Mouse (Mus musculus): ENCODE measurements around the gene Lin7c. TPM values are rescaled to one million over a fixed set of nuclear protein-coding genes. Genes with fewer than 3 reads are reported as not detected.
"Not testable (repeated sequence)": the region's sequence is repeated elsewhere in the genome, so short reads cannot be mapped to it uniquely, and the experiment has no call there.

Lin7c gene
- polyA plus RNA-seq (2015; fragmentation: Nextera tagmentation; extraction: Ambion mirVana), result 57.1 and 58.7 TPM in 2 replicates

DNA sequence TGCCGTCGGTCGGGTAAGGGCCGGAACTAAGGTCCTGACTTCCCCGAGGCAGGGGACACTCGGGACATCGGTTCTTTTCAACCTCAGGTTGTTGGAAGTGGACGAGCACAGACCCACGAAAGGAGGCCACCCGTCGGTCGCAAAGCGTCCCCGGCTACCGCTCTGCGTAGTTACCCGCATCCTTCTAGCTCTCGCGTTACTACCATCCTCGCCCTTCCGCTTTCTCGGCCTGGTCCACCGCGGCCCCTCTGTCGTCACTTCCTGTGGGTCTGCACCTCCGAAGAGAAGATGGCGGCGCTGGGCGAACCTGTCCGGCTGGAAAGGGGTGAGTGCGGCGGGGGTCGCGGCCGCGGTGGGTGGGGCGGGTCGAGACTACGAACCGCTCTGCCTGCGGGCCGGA lies at the start of gene Lin7c:
Gene Lin7c (plus strand): TSS at position 257 of the 400 bp plus-strand sequence.
- peak; percentile 100 for ATAC-seq (replicated peaks; ENCODE audit: low FRiP score, low read depth)

GRCm38 (mm10) chr2:109846401-109846800 lies 44.3 kb upstream of the Lin7c start:
- Histone ChIP-seq H3K4me1 (replicated peaks; ENCODE audit: insufficient read depth, low read length) (no peaks in the 10 kb centered on the region), H3K4me3 (replicated peaks; ENCODE audit: low read depth, low read length) (no peak overlapping the region), H3K9me3 (replicated peaks; ENCODE audit: low read length) (no peaks in the 10 kb centered on the region), H3K9ac (ENCODE audit: low read depth, low read length) (no peak overlapping the region), H3K27ac (no peak overlapping the region), H3K4me2 (ENCODE audit: low read length) (no peak overlapping the region), H3K36me3 (ENCODE audit: insufficient read depth, low read length) (no peaks in the 10 kb centered on the region), H3K27me3 (ENCODE audit: insufficient read depth, low read length) (no peaks in the 10 kb centered on the region)
- ATAC-seq (replicated peaks; ENCODE audit: low FRiP score, low read depth) (no peak), DNase-seq (ENCODE audit: low spot score) (no peak)
- no peak for TF ChIP-seq CTCF (IDR thresholded peaks at IDR 0.05; ENCODE audit: low read depth)
- WGBS, result 49% methylated on average over 4 of the region's 4 CpGs

More for the DNA sequence above, at the start of gene Lin7c:
- WGBS, result 1% methylated on average over 42 of the region's 42 CpGs
- Histone ChIP-seq H3K36me3 (ENCODE audit: insufficient read depth, low read length) (peaks cover 9% of the 10 kb centered on the region), H3K9me3 (replicated peaks; ENCODE audit: low read length) (no peaks in the 10 kb centered on the region), H3K27ac (peak within 1 kb of the TSS; percentile 90), H3K4me1 (replicated peaks; ENCODE audit: insufficient read depth, low read length) (no peaks in the 10 kb centered on the region; the same call in none of the 2 replicates), H3K4me2 (ENCODE audit: low read length) (peak within 1 kb of the TSS; percentile 66), H3K4me3 (replicated peaks; ENCODE audit: low read depth, low read length) (peak within 1 kb of the TSS; percentile 98), H3K27me3 (ENCODE audit: insufficient read depth, low read length) (no peaks in the 10 kb centered on the region), H3K9ac (ENCODE audit: low read depth, low read length) (peak within 1 kb of the TSS; percentile 95)
- TF ChIP-seq CTCF (IDR thresholded peaks at IDR 0.05; ENCODE audit: low read depth), result no peak
- peak; percentile 99 for DNase-seq (ENCODE audit: low spot score)

DNA sequence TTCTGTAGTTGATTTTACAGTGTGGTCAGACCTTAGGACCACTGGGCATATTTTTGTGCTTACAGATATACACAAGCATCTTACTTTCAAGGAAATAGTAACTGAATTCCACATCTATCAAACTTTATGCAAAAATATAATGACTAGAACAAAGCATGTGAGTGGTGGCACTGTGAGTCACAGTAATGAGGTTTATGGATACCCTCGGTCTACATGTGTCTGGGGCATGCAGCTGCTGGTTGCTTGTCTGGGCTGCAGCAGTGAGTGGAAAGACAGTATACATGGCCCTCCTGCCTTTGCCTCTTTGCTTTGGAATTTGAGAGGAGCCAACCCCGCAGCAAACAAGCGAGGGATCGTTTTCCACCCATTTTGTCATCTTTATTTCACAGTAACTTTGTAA lies 42.3 kb upstream of the Lin7c start:
- WGBS, result 23% methylated on average over 4 of the region's 4 CpGs
- no peak overlapping the region for H3K4me2 ChIP-seq (ENCODE audit: low read length)
- no peak overlapping the region for H3K27ac ChIP-seq

GRCm38 (mm10) chr2:109848715-109849114 lies 41.9 kb upstream of the Lin7c start:
- Histone ChIP-seq H3K4me3 (replicated peaks; ENCODE audit: low read depth, low read length) (no peak overlapping the region), H3K27me3 (ENCODE audit: insufficient read depth, low read length) (no peaks in the 10 kb centered on the region), H3K4me2 (ENCODE audit: low read length) (no peak overlapping the region), H3K4me1 (replicated peaks; ENCODE audit: insufficient read depth, low read length) (no peaks in the 10 kb centered on the region), H3K9ac (ENCODE audit: low read depth, low read length) (no peak overlapping the region), H3K27ac (no peak overlapping the region), H3K36me3 (ENCODE audit: insufficient read depth, low read length) (no peaks in the 10 kb centered on the region), H3K9me3 (replicated peaks; ENCODE audit: low read length) (no peaks in the 10 kb centered on the region)
- DNase-seq (ENCODE audit: low spot score) (peak; percentile 83), ATAC-seq (replicated peaks; ENCODE audit: low FRiP score, low read depth) (peak; percentile 80)
- TF ChIP-seq CTCF (IDR thresholded peaks at IDR 0.05; ENCODE audit: low read depth), result no peak
- WGBS, result 26% methylated on average over 8 of the region's 8 CpGs

More for the DNA sequence above, 42.3 kb upstream of the Lin7c start:
- Histone ChIP-seq H3K9ac (ENCODE audit: low read depth, low read length) (no peak overlapping the region), H3K4me3 (replicated peaks; ENCODE audit: low read depth, low read length) (no peak overlapping the region), H3K4me1 (replicated peaks; ENCODE audit: insufficient read depth, low read length) (no peaks in the 10 kb centered on the region), H3K9me3 (replicated peaks; ENCODE audit: low read length) (no peaks in the 10 kb centered on the region), H3K27me3 (ENCODE audit: insufficient read depth, low read length) (no peaks in the 10 kb centered on the region), H3K36me3 (ENCODE audit: insufficient read depth, low read length) (no peaks in the 10 kb centered on the region)
- no peak for TF ChIP-seq CTCF (IDR thresholded peaks at IDR 0.05; ENCODE audit: low read depth)
- DNase-seq (ENCODE audit: low spot score), result no peak
- ATAC-seq (replicated peaks; ENCODE audit: low FRiP score, low read depth), result peak; percentile 59; the same call in 1 of the 2 replicates

DNA sequence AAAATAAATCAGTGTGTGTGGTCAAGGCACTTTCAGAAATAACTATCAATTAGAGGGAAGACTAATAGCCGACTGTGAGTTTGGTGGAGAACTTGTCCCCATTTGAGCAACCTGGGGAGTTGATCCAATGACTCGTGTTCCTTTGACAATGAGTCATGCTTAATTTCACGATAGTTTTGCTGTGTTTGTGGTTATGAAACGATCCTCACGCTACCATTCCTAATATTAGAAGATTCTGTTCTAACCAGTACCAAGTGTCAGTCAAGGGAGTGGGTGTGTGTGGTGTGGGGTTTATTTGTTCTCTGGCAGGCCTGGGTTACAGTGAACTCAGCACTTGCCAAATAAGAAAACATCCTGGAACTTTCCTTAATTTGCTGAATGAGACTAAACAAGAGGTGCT lies 35.1 kb upstream of the Lin7c start:
- H3K9me3 ChIP-seq (replicated peaks; ENCODE audit: low read length), result no peaks in the 10 kb centered on the region
- no peak overlapping the region for H3K27ac ChIP-seq
- no peak overlapping the region for H3K4me2 ChIP-seq (ENCODE audit: low read length)
- H3K4me1 ChIP-seq (replicated peaks; ENCODE audit: insufficient read depth, low read length), result no peaks in the 10 kb centered on the region
- no peak overlapping the region for H3K4me3 ChIP-seq (replicated peaks; ENCODE audit: low read depth, low read length)
- H3K36me3 ChIP-seq (ENCODE audit: insufficient read depth, low read length), result no peaks in the 10 kb centered on the region
- 85% methylated on average over 5 of the region's 5 CpGs for WGBS
- no peak for TF ChIP-seq CTCF (IDR thresholded peaks at IDR 0.05; ENCODE audit: low read depth)
- no peak for ATAC-seq (replicated peaks; ENCODE audit: low FRiP score, low read depth)
- H3K9ac ChIP-seq (ENCODE audit: low read depth, low read length), result no peak overlapping the region
- no peak for DNase-seq (ENCODE audit: low spot score)
- H3K27me3 ChIP-seq (ENCODE audit: insufficient read depth, low read length), result no peaks in the 10 kb centered on the region

DNA sequence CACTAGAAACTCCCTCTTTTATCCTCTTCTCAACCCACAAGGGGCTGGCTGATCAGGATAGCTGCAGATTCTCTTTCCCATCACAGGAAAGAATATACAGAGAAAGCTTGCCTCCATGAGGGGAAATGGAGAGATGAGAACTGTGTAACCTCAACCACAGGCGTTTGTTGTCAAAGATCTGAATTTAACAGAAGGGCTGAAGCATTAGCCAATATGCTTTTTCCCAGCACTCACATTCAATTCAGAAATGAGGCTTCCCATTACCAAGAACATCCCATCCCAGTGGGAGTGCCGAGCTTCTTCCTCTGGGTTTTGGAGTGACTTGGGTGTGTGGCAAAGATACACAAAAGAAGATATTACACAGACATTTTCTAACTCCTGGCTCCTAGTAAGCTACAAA lies 31.0 kb upstream of the Lin7c start:
- 74% methylated on average over 2 of the region's 2 CpGs for WGBS
- no peaks in the 10 kb centered on the region for H3K9me3 ChIP-seq (replicated peaks; ENCODE audit: low read length)
- H3K9ac ChIP-seq (ENCODE audit: low read depth, low read length), result no peak overlapping the region
- H3K4me1 ChIP-seq (replicated peaks; ENCODE audit: insufficient read depth, low read length), result no peaks in the 10 kb centered on the region
- no peak overlapping the region for H3K4me2 ChIP-seq (ENCODE audit: low read length)
- no peak overlapping the region for H3K27ac ChIP-seq
- TF ChIP-seq CTCF (IDR thresholded peaks at IDR 0.05; ENCODE audit: low read depth), result no peak
- no peaks in the 10 kb centered on the region for H3K27me3 ChIP-seq (ENCODE audit: insufficient read depth, low read length)
- DNase-seq (ENCODE audit: low spot score), result no peak
- no peak overlapping the region for H3K4me3 ChIP-seq (replicated peaks; ENCODE audit: low read depth, low read length)
- H3K36me3 ChIP-seq (ENCODE audit: insufficient read depth, low read length), result no peaks in the 10 kb centered on the region
- ATAC-seq (replicated peaks; ENCODE audit: low FRiP score, low read depth), result no peak

DNA sequence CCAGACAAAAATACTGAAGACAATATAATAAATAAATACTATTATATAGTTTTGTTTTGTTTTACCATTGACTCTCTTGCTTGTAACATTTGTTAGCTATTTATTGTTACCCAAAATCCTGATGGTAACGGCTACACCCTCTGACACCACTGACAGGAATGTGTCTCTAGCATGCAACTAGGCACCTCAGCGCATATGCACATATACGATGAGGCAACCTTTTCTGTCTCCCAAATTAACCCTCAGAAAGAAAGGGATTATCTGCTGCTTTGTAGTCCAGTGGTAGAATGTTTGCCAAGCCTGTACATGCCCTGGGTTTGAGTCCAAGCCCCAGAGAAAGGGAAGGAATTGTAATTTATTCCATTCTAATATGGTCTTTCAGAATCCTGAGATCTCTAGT lies 29.8 kb upstream of the Lin7c start:
- Histone ChIP-seq H3K27ac (no peak overlapping the region), H3K4me3 (replicated peaks; ENCODE audit: low read depth, low read length) (no peak overlapping the region), H3K4me1 (replicated peaks; ENCODE audit: insufficient read depth, low read length) (no peaks in the 10 kb centered on the region), H3K27me3 (ENCODE audit: insufficient read depth, low read length) (no peaks in the 10 kb centered on the region), H3K9ac (ENCODE audit: low read depth, low read length) (no peak overlapping the region), H3K36me3 (ENCODE audit: insufficient read depth, low read length) (no peaks in the 10 kb centered on the region), H3K9me3 (replicated peaks; ENCODE audit: low read length) (no peaks in the 10 kb centered on the region), H3K4me2 (ENCODE audit: low read length) (no peak overlapping the region)
- ATAC-seq (replicated peaks; ENCODE audit: low FRiP score, low read depth) (no peak), DNase-seq (ENCODE audit: low spot score) (no peak)
- WGBS, result 94% methylated on average over 3 of the region's 3 CpGs
- no peak for TF ChIP-seq CTCF (IDR thresholded peaks at IDR 0.05; ENCODE audit: low read depth)

GRCm38 (mm10) chr2:109879429-109879828 lies 11.2 kb upstream of the Lin7c start:
- H3K4me2 ChIP-seq (ENCODE audit: low read length); H3K9me3 ChIP-seq (replicated peaks; ENCODE audit: low read length); ATAC-seq (replicated peaks; ENCODE audit: low FRiP score, low read depth); H3K4me1 ChIP-seq (replicated peaks; ENCODE audit: insufficient read depth, low read length); H3K9ac ChIP-seq (ENCODE audit: low read depth, low read length); H3K27ac ChIP-seq; H3K27me3 ChIP-seq (ENCODE audit: insufficient read depth, low read length); DNase-seq (ENCODE audit: low spot score); H3K36me3 ChIP-seq (ENCODE audit: insufficient read depth, low read length); H3K4me3 ChIP-seq (replicated peaks; ENCODE audit: low read depth, low read length): not testable (repeated sequence)
- WGBS, result 84% methylated on average over 4 of the region's 4 CpGs

Measured in kidney, postnatal 0 days (tissue).